Comparison of ENCODE assay signal across 8 mouse cellular contexts in the genomic region with DNA sequence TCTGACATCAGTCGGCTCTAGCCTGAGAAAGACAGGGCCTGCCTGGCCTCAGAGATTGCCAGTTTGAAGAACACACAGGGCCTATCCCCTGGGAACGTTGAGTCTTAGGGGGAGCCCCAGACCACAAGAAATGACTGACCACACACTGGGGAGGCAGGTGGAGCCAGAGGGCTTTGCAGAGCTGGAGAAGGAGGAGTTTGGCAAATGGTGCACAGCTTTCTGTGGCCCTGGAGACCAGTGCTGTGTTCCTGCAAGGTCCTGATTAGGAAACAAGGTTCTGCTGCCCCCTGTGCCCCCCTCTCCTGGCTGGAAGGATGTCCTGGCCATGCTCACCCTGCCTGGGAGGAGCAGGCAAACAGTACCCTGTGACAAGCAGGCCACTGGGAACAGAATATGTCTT.
A peak's percentile ranks its signal among the peaks of the same experiment; 100 is the strongest.
DNase-seq lines count a peak whose midpoint lies in the region; ATAC-seq and TF ChIP-seq lines count a peak whose summit lies in the region.

No protein-coding gene starts in this region.

- 33% methylated on average over 2 of the region's 2 CpGs for WGBS in midbrain, postnatal 0 days
- WGBS in midbrain, embryonic 15.5 days = 35% methylated on average over 2 of the region's 2 CpGs
- WGBS in heart, embryonic 12.5 days = 20% methylated on average over 2 of the region's 2 CpGs

- ATAC-seq in midbrain, postnatal 0 days (ENCODE audit: low FRiP score) = no peak
- no peak for ATAC-seq in midbrain, embryonic 15.5 days (replicated peaks)
- peak; percentile 22; the same call in 1 of the 2 replicates for ATAC-seq in heart, embryonic 12.5 days (ENCODE audit: insufficient number of reproducible peaks, low FRiP score)
- peak; percentile 56 for ATAC-seq in megakaryocyte progenitor cell, adult 5-6 weeks (replicated peaks; ENCODE audit: poor library complexity)

- no peaks in the 10 kb centered on the region for H3K9me3 ChIP-seq in midbrain, postnatal 0 days (ENCODE audit: low read length)
- H3K9me3 ChIP-seq in midbrain, embryonic 15.5 days = no peaks in the 10 kb centered on the region
- H3K9me3 ChIP-seq in heart, embryonic 12.5 days (replicated peaks) = no peaks in the 10 kb centered on the region

- H3K27ac ChIP-seq in midbrain, postnatal 0 days (ENCODE audit: low read depth, low read length) = no peak overlapping the region
- no peak overlapping the region for H3K27ac ChIP-seq in midbrain, embryonic 15.5 days
- peak overlapping the region; percentile 44; the same call in 1 of the 2 replicates for H3K27ac ChIP-seq in heart, embryonic 12.5 days (ENCODE audit: poor library complexity, severe bottlenecking)

- H3K4me1 ChIP-seq in midbrain, postnatal 0 days (ENCODE audit: insufficient read depth, low read length) = no peaks in the 10 kb centered on the region; the same call in 1 of the 2 replicates
- H3K4me1 ChIP-seq in midbrain, embryonic 15.5 days = no peaks in the 10 kb centered on the region
- peaks cover 35% of the 10 kb centered on the region for H3K4me1 ChIP-seq in heart, embryonic 12.5 days (replicated peaks)

- H3K4me3 ChIP-seq in midbrain, postnatal 0 days (ENCODE audit: low read depth, low read length) = no peak overlapping the region
- no peak overlapping the region for H3K4me3 ChIP-seq in midbrain, embryonic 15.5 days
- no peak overlapping the region for H3K4me3 ChIP-seq in heart, embryonic 12.5 days

- no peak overlapping the region for H3K4me2 ChIP-seq in midbrain, postnatal 0 days (ENCODE audit: low read depth, low read length, poor library complexity, severe bottlenecking)
- no peak overlapping the region for H3K4me2 ChIP-seq in midbrain, embryonic 15.5 days
- no peak overlapping the region for H3K4me2 ChIP-seq in heart, embryonic 12.5 days

- no peaks in the 10 kb centered on the region for H3K36me3 ChIP-seq in midbrain, postnatal 0 days (ENCODE audit: insufficient read depth, low read length)
- no peaks in the 10 kb centered on the region for H3K36me3 ChIP-seq in midbrain, embryonic 15.5 days (replicated peaks)
- H3K36me3 ChIP-seq in heart, embryonic 12.5 days = no peaks in the 10 kb centered on the region

- TF ChIP-seq CTCF in midbrain, postnatal 0 days (IDR thresholded peaks at IDR 0.05) = peak; percentile 50

- peak; percentile 33 for DNase-seq in adrenal gland, adult 8-10 months
- no peak for DNase-seq in adrenal gland, postnatal 4 days (ENCODE audit: low spot score in 2 of 2)
- DNase-seq in midbrain, postnatal 0 days (ENCODE audit: low spot score) = peak; percentile 27
- DNase-seq in thymus, postnatal 25 days = no peak
- no peak for DNase-seq in embryo, embryonic 9.5 days (ENCODE audit: extremely low spot score)

- H3K9ac ChIP-seq in midbrain, postnatal 0 days (replicated peaks; ENCODE audit: low read length, poor library complexity, severe bottlenecking) = no peak overlapping the region
- H3K9ac ChIP-seq in midbrain, embryonic 15.5 days = no peak overlapping the region
- no peak overlapping the region for H3K9ac ChIP-seq in heart, embryonic 12.5 days

- no peaks in the 10 kb centered on the region for H3K27me3 ChIP-seq in midbrain, postnatal 0 days (ENCODE audit: insufficient read depth, low read length)
- H3K27me3 ChIP-seq in midbrain, embryonic 15.5 days (replicated peaks) = 0 out of 2 replicates have a peak, but pooled peaks cover 4% of the 10 kb centered on the region
- peaks cover 51% of the 10 kb centered on the region for H3K27me3 ChIP-seq in heart, embryonic 12.5 days (replicated peaks)

Comparison
In these comparisons a context has a peak if more than half of its experiments do, and no peak if none do; other contexts are left out.
1. DNase-seq: peak in adrenal gland, adult 8-10 months (single experiment) and midbrain, postnatal 0 days (single experiment); none in adrenal gland, postnatal 4 days (0 of 2), thymus, postnatal 25 days (single experiment) and embryo, embryonic 9.5 days (single experiment).
2. ATAC-seq: peak in heart, embryonic 12.5 days (single experiment) and megakaryocyte progenitor cell, adult 5-6 weeks (single experiment); none in midbrain, postnatal 0 days (single experiment) and midbrain, embryonic 15.5 days (single experiment).